Mouse (Mus musculus): Measurements from ENCODE around the gene Usp42.

Usp42 gene

GRCm38 (mm10) chr5:143690392-143690791 is 41.7 kb downstream of the Usp42 start:
- DNase-seq (ENCODE audit: low spot score in 2 of 2) = peak; percentile 41 to 54

GRCm38 (mm10) chr5:143687589-143687988 is 44.5 kb downstream of the Usp42 start:
- no peak for DNase-seq (ENCODE audit: low spot score in 2 of 2)

GRCm38 (mm10) chr5:143686456-143686855 is 45.6 kb downstream of the Usp42 start:
- no peak for DNase-seq (ENCODE audit: low spot score in 2 of 2)

GRCm38 (mm10) chr5:143684911-143685390 is 47.1 kb downstream of the Usp42 start:
- DNase-seq (ENCODE audit: low spot score in 2 of 2) = no peak

- DNase-seq (ENCODE audit: low spot score in 2 of 2) = no peak
These were observed 48.4 kb downstream of the Usp42 start for GRCm38 (mm10) chr5:143683696-143684095.

GRCm38 (mm10) chr5:143679654-143680053 is 52.4 kb downstream of the Usp42 start:
- DNase-seq (ENCODE audit: low spot score in 2 of 2) = no peak

- no peak for DNase-seq (ENCODE audit: low spot score in 2 of 2)
These were observed 53.3 kb downstream of the Usp42 start for GRCm38 (mm10) chr5:143678634-143679271.

- DNase-seq (ENCODE audit: low spot score in 2 of 2) = no peak
These were observed 54.7 kb downstream of the Usp42 start for GRCm38 (mm10) chr5:143677363-143677762.

GRCm38 (mm10) chr5:143676218-143676985 is 55.7 kb downstream of the Usp42 start:
- DNase-seq (ENCODE audit: low spot score in 2 of 2) = no peak

- DNase-seq (ENCODE audit: low spot score in 2 of 2) = no peak
These were observed 57.5 kb downstream of the Usp42 start for GRCm38 (mm10) chr5:143674576-143674975.

GRCm38 (mm10) chr5:143670740-143671415 is 61.2 kb downstream of the Usp42 start:
- peak; percentile 40 to 45 for DNase-seq (ENCODE audit: low spot score in 2 of 2)

- DNase-seq (ENCODE audit: low spot score in 2 of 2) = no peak
These were observed 62.2 kb downstream of the Usp42 start for GRCm38 (mm10) chr5:143669839-143670238.

- DNase-seq (ENCODE audit: low spot score in 2 of 2) = no peak
These were observed 62.7 kb downstream of the Usp42 start for GRCm38 (mm10) chr5:143669393-143669792.

- DNase-seq (ENCODE audit: low spot score in 2 of 2) = no peak
These were observed 63.2 kb downstream of the Usp42 start for GRCm38 (mm10) chr5:143668884-143669283.

- DNase-seq (ENCODE audit: low spot score in 2 of 2) = no peak
These were observed 66.1 kb downstream of the Usp42 start for GRCm38 (mm10) chr5:143666015-143666414.

- no peak for DNase-seq (ENCODE audit: low spot score in 2 of 2)
These were observed 66.5 kb downstream of the Usp42 start for GRCm38 (mm10) chr5:143665561-143665960.

GRCm38 (mm10) chr5:143663074-143663687 is 68.9 kb downstream of the Usp42 start:
- no peak for DNase-seq (ENCODE audit: low spot score in 2 of 2)
